Mouse (Mus musculus) naive thymus-derived CD4-positive, alpha-beta T cell, adult 2 months (primary cell): ENCODE results near the gene Slc25a1.
"Not testable (repeated sequence)": the region's sequence is repeated elsewhere in the genome, so short reads cannot be mapped to it uniquely, and the experiment has no call there.

ENCODE experiments used
- DNase-seq: peaks from one replicate; pipeline ENCODE4 v3.0.0-alpha.2; 2011; ENCODE audit warnings: low read depth

The Slc25a1 gene

GRCm38 (mm10) chr16:17928087-17928580, at the start of gene Slc25a1:
TSS of gene Slc25a1 (minus strand) at chr16:17928219.
- peak; percentile 59 for DNase-seq

GRCm38 (mm10) chr16:17971853-17972252, 43.8 kb upstream of the Slc25a1 start:
- no peak for DNase-seq

- no peak for DNase-seq
Observed at GRCm38 (mm10) chr16:17962091-17962490, 34.1 kb upstream of the Slc25a1 start.

GRCm38 (mm10) chr16:17956052-17956638, 28.1 kb upstream of the Slc25a1 start:
- not testable (repeated sequence) for DNase-seq

- no peak for DNase-seq
Observed at GRCm38 (mm10) chr16:17951618-17952017, 23.6 kb upstream of the Slc25a1 start.

- no peak for DNase-seq
Observed at GRCm38 (mm10) chr16:17950068-17950467, 22.0 kb upstream of the Slc25a1 start.

- no peak for DNase-seq
Observed at GRCm38 (mm10) chr16:17949421-17949877, 21.4 kb upstream of the Slc25a1 start.

- DNase-seq = no peak
Observed at GRCm38 (mm10) chr16:17945081-17945831, 17.2 kb upstream of the Slc25a1 start.

GRCm38 (mm10) chr16:17943466-17943865, 15.4 kb upstream of the Slc25a1 start:
- no peak for DNase-seq

GRCm38 (mm10) chr16:17939255-17939751, 11.3 kb upstream of the Slc25a1 start:
- DNase-seq = no peak

- DNase-seq = peak; percentile 82
Observed at GRCm38 (mm10) chr16:17938821-17939220, 10.8 kb upstream of the Slc25a1 start.

- DNase-seq = no peak
Observed at GRCm38 (mm10) chr16:17938187-17938586, 10.2 kb upstream of the Slc25a1 start.

- no peak for DNase-seq
Observed at GRCm38 (mm10) chr16:17936776-17937175, 8.8 kb upstream of the Slc25a1 start.

GRCm38 (mm10) chr16:17934445-17934910, 6.5 kb upstream of the Slc25a1 start:
- peak; percentile 46 for DNase-seq

GRCm38 (mm10) chr16:17933594-17934444, 5.8 kb upstream of the Slc25a1 start:
- DNase-seq = no peak

- no peak for DNase-seq
Observed at GRCm38 (mm10) chr16:17931906-17932460, 4.0 kb upstream of the Slc25a1 start.

GRCm38 (mm10) chr16:17929631-17930030, 1.6 kb upstream of the Slc25a1 start:
- DNase-seq = no peak

- DNase-seq = no peak
Observed at GRCm38 (mm10) chr16:17929211-17929610, 1.2 kb upstream of the Slc25a1 start.

GRCm38 (mm10) chr16:17928627-17929104, 647 bp upstream of the Slc25a1 start:
- peak; percentile 89 for DNase-seq

GRCm38 (mm10) chr16:17927351-17928082, 502 bp downstream of the Slc25a1 start:
- peak; percentile 50 for DNase-seq

GRCm38 (mm10) chr16:17922163-17922538, 5.9 kb downstream of the Slc25a1 start:
- no peak for DNase-seq
